Mouse (Mus musculus): Measurements from ENCODE around the gene Igdcc3.

DNA sequence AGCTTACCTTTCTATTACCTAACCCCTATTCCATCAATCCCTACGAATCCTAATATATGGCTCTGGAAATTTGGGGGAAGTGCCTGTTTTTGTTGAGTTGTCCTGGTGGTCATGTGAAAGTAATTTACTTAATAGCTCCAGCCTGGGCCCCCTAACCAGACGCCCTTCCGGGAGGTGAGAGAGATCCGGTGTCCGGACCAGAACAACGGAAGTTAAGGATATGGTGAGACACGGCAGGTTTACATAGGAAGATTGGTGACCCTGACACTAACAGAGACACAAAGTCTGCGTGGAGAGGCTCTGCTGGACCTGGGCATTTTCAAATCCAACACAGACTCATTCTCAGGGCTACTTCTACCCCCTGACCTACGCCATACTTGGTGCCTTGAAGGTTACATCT, 25.4 kb downstream of the Igdcc3 start:
- TF ChIP-seq CTCF (conservative IDR thresholded peaks at IDR 0.05 in 1 of 2, IDR thresholded peaks at IDR 0.05 in 1 of 2; ENCODE audit: low read depth in 2 of 2, low read length in 2 of 2) (no peak), ELF1 (IDR thresholded peaks at IDR 0.05; ENCODE audit: low read depth, low read length) (no peak), GABPA (IDR thresholded peaks at IDR 0.05; ENCODE audit: insufficient replicate concordance, low read depth, low read length) (no peak), BHLHE40 (IDR thresholded peaks at IDR 0.05; ENCODE audit: low read depth, low read length) (no peak), NRF1 (IDR thresholded peaks at IDR 0.05; ENCODE audit: low read depth, low read length) (no peak), MXI1 (IDR thresholded peaks at IDR 0.05; ENCODE audit: low read depth, low read length) (no peak), MAX (IDR thresholded peaks at IDR 0.05; ENCODE audit: low read length) (no peak), CHD2 (IDR thresholded peaks at IDR 0.05; ENCODE audit: low read length) (no peak), KAT2A (IDR thresholded peaks at IDR 0.05; ENCODE audit: insufficient replicate concordance, low read length) (no peak), SMC3 (IDR thresholded peaks at IDR 0.05; ENCODE audit: low read depth, low read length) (no peak)

All from CH12.LX (cell line).